Mouse (Mus musculus): ENCODE results near the gene Crocc. TPM values are rescaled to one million over a fixed set of nuclear protein-coding genes. Genes with fewer than 3 reads are reported as not detected.

Gene Crocc
- polyA plus RNA-seq, 1 experiment from 2014 or later: 0.47 TPM

- Histone ChIP-seq H3K4me2 (ENCODE audit: low read depth, low read length) (no peak overlapping the region), H3K36me3 (replicated peaks; ENCODE audit: insufficient read depth, low read length) (peaks cover 37% of the 10 kb centered on the region), H3K4me1 (ENCODE audit: insufficient read depth) (peaks cover 7% of the 10 kb centered on the region; the same call in 1 of the 2 replicates), H3K9ac (replicated peaks) (no peak overlapping the region), H3K4me3 (ENCODE audit: low read depth, low read length) (no peak overlapping the region), H3K27me3 (ENCODE audit: insufficient read depth, low read length) (peaks cover 8% of the 10 kb centered on the region), H3K9me3 (ENCODE audit: low read length) (no peaks in the 10 kb centered on the region), H3K27ac (ENCODE audit: low read depth) (no peak overlapping the region)
- ATAC-seq (no peak), DNase-seq (no peak)
- WGBS (ENCODE audit: insufficient replicate concordance): 80% methylated on average over 13 of the region's 13 CpGs
- TF ChIP-seq CTCF (IDR thresholded peaks at IDR 0.05; ENCODE audit: low read depth) (peak; percentile 42), EP300 (IDR thresholded peaks at IDR 0.05; ENCODE audit: low read depth) (no peak)
These were observed 54.4 kb downstream of the Crocc start for GRCm38 (mm10) chr4:141005983-141006382.

- peaks cover 55% of the 10 kb centered on the region for H3K36me3 ChIP-seq (replicated peaks; ENCODE audit: insufficient read depth, low read length)
- TF ChIP-seq EP300 (IDR thresholded peaks at IDR 0.05; ENCODE audit: low read depth) (no peak), CTCF (IDR thresholded peaks at IDR 0.05; ENCODE audit: low read depth) (no peak)
- no peaks in the 10 kb centered on the region for H3K27me3 ChIP-seq (ENCODE audit: insufficient read depth, low read length)
- WGBS (ENCODE audit: insufficient replicate concordance): 66% methylated on average over 9 of the region's 9 CpGs
- no peak overlapping the region for H3K4me2 ChIP-seq (ENCODE audit: low read depth, low read length)
- H3K4me1 ChIP-seq (ENCODE audit: insufficient read depth): no peaks in the 10 kb centered on the region
- H3K4me3 ChIP-seq (ENCODE audit: low read depth, low read length): no peak overlapping the region
- no peak overlapping the region for H3K27ac ChIP-seq (ENCODE audit: low read depth)
- no peak overlapping the region for H3K9ac ChIP-seq (replicated peaks)
- no peak; the same call in 1 of the 2 replicates for ATAC-seq
- H3K9me3 ChIP-seq (ENCODE audit: low read length): no peaks in the 10 kb centered on the region
- DNase-seq: no peak
These were observed 63.5 kb downstream of the Crocc start for GRCm38 (mm10) chr4:140996812-140997211.

- peaks cover 54% of the 10 kb centered on the region for H3K36me3 ChIP-seq (replicated peaks; ENCODE audit: insufficient read depth, low read length)
- H3K27me3 ChIP-seq (ENCODE audit: insufficient read depth, low read length): no peaks in the 10 kb centered on the region
- no peaks in the 10 kb centered on the region for H3K4me1 ChIP-seq (ENCODE audit: insufficient read depth)
- no peak overlapping the region for H3K27ac ChIP-seq (ENCODE audit: low read depth)
- ATAC-seq: no peak
- no peaks in the 10 kb centered on the region for H3K9me3 ChIP-seq (ENCODE audit: low read length)
- no peak overlapping the region for H3K4me2 ChIP-seq (ENCODE audit: low read depth, low read length)
- TF ChIP-seq CTCF (IDR thresholded peaks at IDR 0.05; ENCODE audit: low read depth): no peak
- TF ChIP-seq EP300 (IDR thresholded peaks at IDR 0.05; ENCODE audit: low read depth): no peak
- 80% methylated on average over 8 of the region's 8 CpGs for WGBS (ENCODE audit: insufficient replicate concordance)
- no peak overlapping the region for H3K4me3 ChIP-seq (ENCODE audit: low read depth, low read length)
- H3K9ac ChIP-seq (replicated peaks): no peak overlapping the region
- DNase-seq: no peak
These were observed 64.5 kb downstream of the Crocc start for GRCm38 (mm10) chr4:140995811-140996210.

GRCm38 (mm10) chr4:140993846-140994245 is 66.5 kb downstream of the Crocc start:
- Histone ChIP-seq H3K9ac (replicated peaks) (no peak overlapping the region), H3K4me2 (ENCODE audit: low read depth, low read length) (no peak overlapping the region), H3K4me3 (ENCODE audit: low read depth, low read length) (no peak overlapping the region), H3K27ac (ENCODE audit: low read depth) (no peak overlapping the region), H3K4me1 (ENCODE audit: insufficient read depth) (peaks cover 5% of the 10 kb centered on the region; the same call in 1 of the 2 replicates), H3K36me3 (replicated peaks; ENCODE audit: insufficient read depth, low read length) (peaks cover 45% of the 10 kb centered on the region), H3K9me3 (ENCODE audit: low read length) (no peaks in the 10 kb centered on the region), H3K27me3 (ENCODE audit: insufficient read depth, low read length) (no peaks in the 10 kb centered on the region)
- TF ChIP-seq EP300 (IDR thresholded peaks at IDR 0.05; ENCODE audit: low read depth): no peak
- TF ChIP-seq CTCF (IDR thresholded peaks at IDR 0.05; ENCODE audit: low read depth): no peak
- WGBS (ENCODE audit: insufficient replicate concordance): 82% methylated on average over 8 of the region's 8 CpGs
- no peak for ATAC-seq
- DNase-seq: no peak

- Histone ChIP-seq H3K4me1 (ENCODE audit: insufficient read depth) (peaks cover 16% of the 10 kb centered on the region), H3K9me3 (ENCODE audit: low read length) (no peaks in the 10 kb centered on the region), H3K27ac (ENCODE audit: low read depth) (no peak overlapping the region), H3K9ac (replicated peaks) (no peak overlapping the region), H3K36me3 (replicated peaks; ENCODE audit: insufficient read depth, low read length) (peaks cover 37% of the 10 kb centered on the region), H3K4me2 (ENCODE audit: low read depth, low read length) (no peak overlapping the region), H3K4me3 (ENCODE audit: low read depth, low read length) (no peak overlapping the region), H3K27me3 (ENCODE audit: insufficient read depth, low read length) (no peaks in the 10 kb centered on the region)
- no peak for ATAC-seq
- TF ChIP-seq CTCF (IDR thresholded peaks at IDR 0.05; ENCODE audit: low read depth) (no peak), EP300 (IDR thresholded peaks at IDR 0.05; ENCODE audit: low read depth) (no peak)
- no peak for DNase-seq
- 89% methylated on average over 20 of the region's 20 CpGs for WGBS (ENCODE audit: insufficient replicate concordance)
These were observed 68.1 kb downstream of the Crocc start for GRCm38 (mm10) chr4:140992215-140992614.

GRCm38 (mm10) chr4:140989447-140989846 is 70.9 kb downstream of the Crocc start:
- WGBS (ENCODE audit: insufficient replicate concordance): 72% methylated on average over 14 of the region's 14 CpGs

More at GRCm38 (mm10) chr4:140989447-140989846, 70.9 kb downstream of the Crocc start:
- Histone ChIP-seq H3K9me3 (ENCODE audit: low read length) (no peaks in the 10 kb centered on the region), H3K27ac (ENCODE audit: low read depth) (peak overlapping the region; percentile 81), H3K36me3 (replicated peaks; ENCODE audit: insufficient read depth, low read length) (peaks cover 17% of the 10 kb centered on the region), H3K27me3 (ENCODE audit: insufficient read depth, low read length) (no peaks in the 10 kb centered on the region), H3K4me1 (ENCODE audit: insufficient read depth) (peaks cover 25% of the 10 kb centered on the region), H3K9ac (replicated peaks) (no peak overlapping the region), H3K4me2 (ENCODE audit: low read depth, low read length) (peak overlapping the region; percentile 43), H3K4me3 (ENCODE audit: low read depth, low read length) (no peak overlapping the region)
- no peak for TF ChIP-seq EP300 (IDR thresholded peaks at IDR 0.05; ENCODE audit: low read depth)
- no peak for TF ChIP-seq CTCF (IDR thresholded peaks at IDR 0.05; ENCODE audit: low read depth)
- DNase-seq (peak; percentile 43), ATAC-seq (peak; percentile 31)

All from liver, postnatal 0 days (tissue).